Mouse (Mus musculus) CD4-positive, CD25-positive, alpha-beta regulatory T cell (primary cell): ENCODE data around the gene Vmn1r13. TPM values are rescaled to one million over a fixed set of nuclear protein-coding genes. Genes with fewer than 3 reads are reported as not detected.

ENCODE experiments used
- polyA plus RNA-seq: library from polyadenylated mRNA; unstranded; fragments of 100-300 nt; shearing (Covaris generic); gene quantifications from one replicate; pipeline ENCODE4 v1.2.1, GENCODE M21; 2017

The Vmn1r13 gene
- polyA plus RNA-seq, result 0.38 TPM

GRCm38 (mm10) chr6:57202990-57203389 is at the start of gene Vmn1r13:
Vmn1r13 (plus strand) TSS chr6:57203290.

DNA sequence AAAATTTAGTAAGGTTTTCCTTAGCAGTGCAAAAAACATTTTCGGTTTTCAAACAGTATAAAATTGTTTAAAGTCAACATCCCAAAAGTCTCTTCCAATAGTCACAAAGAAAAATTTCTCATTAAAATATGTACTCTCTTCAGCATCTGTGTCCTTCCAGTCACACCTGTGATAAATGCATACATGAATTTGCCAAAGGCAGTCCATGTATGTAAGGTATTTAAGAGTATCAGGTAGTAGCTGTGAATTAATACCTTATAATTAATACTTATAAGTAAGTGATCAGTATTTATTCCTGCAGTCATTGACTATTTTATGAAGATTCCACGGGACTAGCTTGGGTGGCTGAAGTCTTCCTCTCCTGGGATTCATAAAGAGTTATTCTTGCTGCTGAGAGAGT is 46.5 kb upstream of the Vmn1r13 start, which contains the start of gene Vmn1r12:
TSS of gene Vmn1r12 (plus strand) at position 301 of the 400 bp plus-strand sequence.

DNA sequence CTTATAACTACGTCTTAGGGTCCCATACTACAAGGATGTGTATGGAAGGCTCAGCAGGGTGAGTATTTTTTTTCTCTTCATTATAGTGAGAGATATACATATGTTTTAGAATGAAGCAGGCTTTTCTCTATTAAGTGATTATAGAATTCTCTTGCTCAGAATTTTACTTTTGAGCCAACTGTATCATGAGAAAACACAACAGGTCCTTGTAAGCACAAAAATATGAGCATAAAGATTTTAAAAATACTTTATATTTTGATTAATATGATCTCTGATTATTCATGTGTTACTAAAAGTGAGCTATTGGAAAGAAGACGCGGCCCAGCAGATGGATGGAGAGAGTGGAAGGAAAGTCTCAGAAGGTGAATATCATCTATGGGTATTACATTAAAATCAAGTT is 28.3 kb downstream of the Vmn1r13 start, which contains the start of gene Vmn1r14:
TSS of gene Vmn1r14 (plus strand) at position 301 of the 400 bp plus-strand sequence.

GRCm38 (mm10) chr6:57257652-57258051 is 54.6 kb downstream of the Vmn1r13 start, which contains the start of gene Vmn1r15:
Vmn1r15 (plus strand) TSS chr6:57257952.

Other genes with a start within 250 kb of the Vmn1r13 start
- not detected for gene Vmn1r5, start 233.0 kb upstream of the Vmn1r13 start, polyA plus RNA-seq
- 0.02 TPM for gene Vmn1r6, start 206.0 kb upstream of the Vmn1r13 start, polyA plus RNA-seq
- not detected for gene Vmn1r7, start 178.0 kb upstream of the Vmn1r13 start, polyA plus RNA-seq
- not detected for gene Vmn1r8, start 171.0 kb upstream of the Vmn1r13 start, polyA plus RNA-seq
- gene Vmn1r9, start 136.5 kb upstream of the Vmn1r13 start, polyA plus RNA-seq, result not detected
- not detected for gene Vmn1r10, start 93.8 kb upstream of the Vmn1r13 start, polyA plus RNA-seq
- gene Vmn1r11, start 69.8 kb upstream of the Vmn1r13 start, polyA plus RNA-seq, result not detected
- gene Vmn1r12, start 46.4 kb upstream of the Vmn1r13 start, polyA plus RNA-seq, result 0.04 TPM
- 0.06 TPM for gene Vmn1r14, start 28.4 kb downstream of the Vmn1r13 start, polyA plus RNA-seq
- not detected for gene Vmn1r15, start 54.7 kb downstream of the Vmn1r13 start, polyA plus RNA-seq
- gene Vmn1r16, start 126.2 kb downstream of the Vmn1r13 start, polyA plus RNA-seq, result not detected
- not detected for gene Vmn1r17, start 160.4 kb downstream of the Vmn1r13 start, polyA plus RNA-seq
- not detected for gene Vmn1r18, start 192.5 kb downstream of the Vmn1r13 start, polyA plus RNA-seq
- not detected for gene Vmn1r19, start 200.5 kb downstream of the Vmn1r13 start, polyA plus RNA-seq
- gene Vmn1r20, start 225.6 kb downstream of the Vmn1r13 start, polyA plus RNA-seq, result not detected